Mouse (Mus musculus) megakaryocyte, embryonic 14.5 days (primary cell): ENCODE measurements around the gene Gm8113. TPM values are rescaled to one million over a fixed set of nuclear protein-coding genes. Genes with fewer than 3 reads are reported as not detected.
"Not testable (repeated sequence)": the region's sequence is repeated elsewhere in the genome, so short reads cannot be mapped to it uniquely, and the experiment has no call there.

Experiments
- H3K27me3 ChIP-seq: replicated peaks from 2 replicates; pipeline ENCODE3; 2012; ENCODE audit warnings: inconsistent platforms
- H3K36me3 ChIP-seq: replicated peaks from 2 replicates; pipeline ENCODE3; 2012; ENCODE audit warnings: low read length, inconsistent platforms, mixed read lengths
- H3K4me1 ChIP-seq: 2 replicates; pipeline ENCODE4 v1.6.1; 2012; ENCODE audit warnings: inconsistent platforms
- H3K4me3 ChIP-seq: replicated peaks from 2 replicates; pipeline ENCODE3; 2012; ENCODE audit warnings: moderate library complexity, mild to moderate bottlenecking, inconsistent platforms
- H3K9me3 ChIP-seq: 2 replicates; pipeline ENCODE4 v1.6.1; 2012; ENCODE audit warnings: inconsistent platforms
- polyA plus RNA-seq: library from polyadenylated mRNA; stranded (reverse); fragments of >175 nt; gene quantifications from 2 replicates; pipeline ENCODE4 v1.2.3, GENCODE M21; 2012; ENCODE audit warnings: low replicate concordance; ENCODE audit not compliant: insufficient read depth

The Gm8113 gene
- not detected in 2 replicates for polyA plus RNA-seq

- H3K4me1 ChIP-seq, H3K27me3 ChIP-seq, H3K9me3 ChIP-seq, H3K36me3 ChIP-seq, H3K4me3 ChIP-seq: not testable (repeated sequence)
Measured at GRCm38 (mm10) chr14:43924688-43925403, at the start of gene Gm8113. Gm8113 (plus strand) TSS chr14:43925390.

GRCm38 (mm10) chr14:43875417-43875816, 49.8 kb upstream of the Gm8113 start, which contains the start of gene Ear1:
Ear1 (minus strand) TSS chr14:43875517.
- H3K4me3 ChIP-seq, H3K4me1 ChIP-seq, H3K27me3 ChIP-seq, H3K9me3 ChIP-seq, H3K36me3 ChIP-seq: not testable (repeated sequence)

- H3K36me3 ChIP-seq, H3K4me1 ChIP-seq, H3K4me3 ChIP-seq, H3K27me3 ChIP-seq, H3K9me3 ChIP-seq: not testable (repeated sequence)
Measured at GRCm38 (mm10) chr14:43877789-43878188, 47.4 kb upstream of the Gm8113 start.

- not testable (repeated sequence) for H3K36me3 ChIP-seq, H3K27me3 ChIP-seq, H3K4me3 ChIP-seq, H3K4me1 ChIP-seq, H3K9me3 ChIP-seq
Measured at GRCm38 (mm10) chr14:43879966-43880545, 45.1 kb upstream of the Gm8113 start.

- H3K9me3 ChIP-seq, H3K27me3 ChIP-seq, H3K4me1 ChIP-seq, H3K4me3 ChIP-seq, H3K36me3 ChIP-seq: not testable (repeated sequence)
Measured at GRCm38 (mm10) chr14:43886235-43886634, 39.0 kb upstream of the Gm8113 start.

- not testable (repeated sequence) for H3K36me3 ChIP-seq, H3K4me1 ChIP-seq, H3K4me3 ChIP-seq, H3K27me3 ChIP-seq, H3K9me3 ChIP-seq
Measured at GRCm38 (mm10) chr14:43891288-43891687, 33.9 kb upstream of the Gm8113 start.

- not testable (repeated sequence) for H3K36me3 ChIP-seq, H3K9me3 ChIP-seq, H3K27me3 ChIP-seq, H3K4me1 ChIP-seq, H3K4me3 ChIP-seq
Measured at GRCm38 (mm10) chr14:43895357-43895756, 29.8 kb upstream of the Gm8113 start.

- not testable (repeated sequence) for H3K4me1 ChIP-seq, H3K27me3 ChIP-seq, H3K4me3 ChIP-seq, H3K36me3 ChIP-seq, H3K9me3 ChIP-seq
Measured at GRCm38 (mm10) chr14:43898577-43898976, 26.6 kb upstream of the Gm8113 start.

GRCm38 (mm10) chr14:43918214-43918613, 7.0 kb upstream of the Gm8113 start:
- H3K9me3 ChIP-seq, H3K4me1 ChIP-seq: not testable (repeated sequence)

GRCm38 (mm10) chr14:43923459-43923858, 1.7 kb upstream of the Gm8113 start, which contains the start of gene Ear10:
Ear10 (minus strand) TSS chr14:43923559.
- H3K36me3 ChIP-seq, H3K27me3 ChIP-seq, H3K4me3 ChIP-seq, H3K4me1 ChIP-seq, H3K9me3 ChIP-seq: not testable (repeated sequence)

More at GRCm38 (mm10) chr14:43918214-43918613, 7.0 kb upstream of the Gm8113 start:
- H3K36me3 ChIP-seq, H3K27me3 ChIP-seq, H3K4me3 ChIP-seq: not testable (repeated sequence)

GRCm38 (mm10) chr14:43925404-43925950, 287 bp downstream of the Gm8113 start:
- H3K4me3 ChIP-seq, H3K36me3 ChIP-seq, H3K4me1 ChIP-seq, H3K27me3 ChIP-seq, H3K9me3 ChIP-seq: not testable (repeated sequence)

- H3K4me3 ChIP-seq, H3K36me3 ChIP-seq, H3K9me3 ChIP-seq, H3K27me3 ChIP-seq, H3K4me1 ChIP-seq: not testable (repeated sequence)
Measured at GRCm38 (mm10) chr14:43932991-43933390, 7.8 kb downstream of the Gm8113 start.

- not testable (repeated sequence) for H3K4me3 ChIP-seq, H3K9me3 ChIP-seq, H3K27me3 ChIP-seq, H3K4me1 ChIP-seq, H3K36me3 ChIP-seq
Measured at GRCm38 (mm10) chr14:43933399-43933798, 8.2 kb downstream of the Gm8113 start.

GRCm38 (mm10) chr14:43953382-43953781, 28.2 kb downstream of the Gm8113 start:
- not testable (repeated sequence) for H3K9me3 ChIP-seq, H3K4me3 ChIP-seq, H3K27me3 ChIP-seq

GRCm38 (mm10) chr14:43955074-43955473, 29.9 kb downstream of the Gm8113 start:
- H3K27me3 ChIP-seq, H3K4me1 ChIP-seq, H3K4me3 ChIP-seq, H3K9me3 ChIP-seq, H3K36me3 ChIP-seq: not testable (repeated sequence)

More at GRCm38 (mm10) chr14:43953382-43953781, 28.2 kb downstream of the Gm8113 start:
- H3K4me1 ChIP-seq, H3K36me3 ChIP-seq: not testable (repeated sequence)

- not testable (repeated sequence) for H3K4me1 ChIP-seq, H3K36me3 ChIP-seq, H3K4me3 ChIP-seq, H3K27me3 ChIP-seq, H3K9me3 ChIP-seq
Measured at GRCm38 (mm10) chr14:43956769-43957168, 31.6 kb downstream of the Gm8113 start, which contains the start of gene Ang5. Ang5 (plus strand) TSS chr14:43957069.
